Mouse (Mus musculus) mouse embryonic stem cell (cell line): ENCODE data around the gene Snorc.

Experiments
- in situ Hi-C, 2 experiments: fragments of 300-500 bp; cut with MboI; formaldehyde crosslinking; loops; 1 replicate in 1 of 2; 3 replicates in 1 of 2; pipeline ENCODE4 v1.14.3; 2019 to 2020; ENCODE audit warnings: low sequenced_read_pairs in 2 of 2, low pct_unique_long_range_greater_than_20kb in 1 of 2, mixed read lengths in 1 of 2; ENCODE audit not compliant: unreplicated experiment in 1 of 2

Snorc gene

DNA sequence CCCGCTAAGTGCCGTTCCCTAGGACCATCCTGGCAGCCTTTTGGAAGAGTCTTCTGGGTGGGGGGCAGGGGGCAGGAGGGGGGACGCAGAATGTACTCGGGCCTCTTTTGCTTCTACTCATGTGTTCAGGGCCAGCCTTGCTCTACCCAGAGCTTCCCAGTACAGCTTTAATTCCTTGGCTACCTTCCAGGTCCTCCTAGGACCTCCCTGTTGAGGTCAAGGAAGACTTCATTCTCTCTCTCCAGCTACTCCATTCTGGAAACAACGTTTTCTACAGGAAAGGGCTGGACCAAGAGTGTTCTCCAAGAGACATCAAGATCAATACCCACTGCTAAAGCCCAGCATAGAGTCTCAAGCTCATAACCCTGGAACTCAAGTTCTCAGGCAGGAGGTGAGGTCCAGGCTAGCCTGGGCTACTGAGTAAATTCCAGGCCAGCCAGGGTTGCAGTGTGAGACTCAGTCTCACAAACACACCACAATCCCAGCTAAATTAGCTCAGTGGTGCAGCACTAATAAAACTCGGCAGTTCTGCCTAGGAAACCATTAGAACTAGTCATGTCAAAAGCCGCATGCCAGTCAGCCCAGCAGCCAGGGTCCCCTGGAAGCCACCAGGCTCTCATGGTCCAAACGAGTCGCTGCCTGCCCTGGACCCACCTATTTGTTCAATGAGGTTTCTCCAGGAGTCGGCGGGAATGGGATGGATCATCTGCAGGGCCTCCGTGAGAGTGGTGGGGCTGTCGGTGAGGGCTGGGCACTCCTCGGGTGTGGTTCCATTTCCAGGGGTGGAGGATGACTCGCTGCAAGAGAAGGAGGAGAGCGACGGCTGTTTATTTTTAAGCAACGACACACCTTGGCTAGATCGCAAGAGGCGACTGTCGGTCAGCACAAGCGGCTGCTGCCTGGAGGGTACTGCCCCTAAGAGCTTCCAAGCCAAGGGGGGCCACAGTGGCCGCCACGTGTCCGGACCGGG lies 38.8 kb downstream of the Snorc start:
- in situ Hi-C loops, result no loop called here

DNA sequence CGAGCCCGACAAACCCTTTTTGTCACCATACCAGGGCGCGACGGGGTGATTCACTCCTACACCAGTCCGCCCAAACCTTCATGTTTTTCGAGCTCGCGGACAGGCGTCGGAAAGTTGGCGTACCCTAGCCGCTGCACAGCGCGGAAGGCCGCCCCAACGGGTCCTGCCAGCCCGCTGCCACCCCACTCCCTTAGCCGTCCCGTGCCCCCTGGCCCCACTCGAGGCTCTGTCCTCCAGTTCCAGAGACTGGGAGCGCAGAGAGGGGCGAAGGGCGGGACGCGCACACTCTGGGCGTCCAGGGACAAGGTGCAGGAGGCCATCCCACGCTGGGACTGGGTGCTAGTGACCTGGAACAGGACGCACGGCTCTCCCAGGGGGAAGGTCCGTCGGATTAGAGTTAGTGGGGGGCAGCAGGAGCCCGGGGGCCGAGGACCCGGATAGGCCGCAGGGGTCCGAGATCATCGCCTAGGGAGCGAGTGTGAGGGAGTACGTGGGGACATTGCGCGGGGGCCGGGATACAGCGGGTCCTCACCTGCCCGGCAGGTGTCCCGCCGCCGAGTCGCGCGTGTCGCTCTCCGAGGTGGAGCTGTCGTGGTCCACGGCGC lies 39.6 kb downstream of the Snorc start, which contains the start of gene Neu2:
Gene Neu2 (plus strand): TSS at position 329 of the 605 bp plus-strand sequence.
- in situ Hi-C loops, result no loop called here

DNA sequence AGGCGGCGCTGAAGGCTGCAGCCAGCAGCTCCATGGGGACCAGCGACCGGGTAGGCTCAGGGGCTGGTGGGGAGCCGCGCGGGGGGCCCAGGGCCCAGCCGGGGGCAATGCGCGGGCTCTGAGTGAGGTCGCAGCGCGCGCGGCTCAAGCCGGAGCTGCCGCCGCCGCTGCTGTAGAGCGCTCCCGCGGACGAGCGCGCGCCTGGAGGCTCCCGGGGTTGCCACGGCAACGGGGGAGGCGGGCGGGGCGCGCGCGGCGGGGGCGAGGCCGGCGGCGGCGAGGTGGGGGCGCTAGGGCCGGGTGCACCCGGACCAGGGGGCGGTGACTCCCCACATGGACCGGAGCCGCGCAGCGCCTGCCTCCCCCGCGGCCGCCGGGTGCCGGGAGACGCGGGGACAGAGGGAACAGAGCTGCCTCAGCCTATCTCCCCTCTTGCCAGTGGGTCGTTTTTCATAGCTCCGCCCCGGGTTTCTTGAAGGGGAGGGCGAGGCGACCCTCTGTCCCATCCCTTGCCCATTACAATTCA lies 40.2 kb downstream of the Snorc start:
- in situ Hi-C loops, result no loop called here

DNA sequence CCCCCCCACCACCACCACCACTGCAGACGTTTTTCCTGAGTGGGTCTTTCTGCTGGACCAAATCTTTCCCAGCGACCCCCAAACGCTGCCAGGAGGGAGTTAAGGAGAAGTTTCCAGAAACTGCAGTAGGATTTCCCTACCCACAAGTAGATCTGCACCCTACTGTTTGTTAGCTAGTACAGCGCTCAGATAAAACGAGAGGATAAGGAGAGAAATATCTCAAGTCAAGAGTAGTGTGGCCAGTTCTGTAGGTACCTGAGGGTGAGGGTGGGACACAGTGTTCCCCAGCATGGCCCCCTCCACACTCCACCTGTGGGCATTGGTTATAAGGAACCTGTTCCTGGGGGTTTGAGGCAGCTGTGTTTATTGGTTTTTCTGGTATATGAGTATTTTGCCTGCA lies 40.8 kb downstream of the Snorc start:
- in situ Hi-C loops, result no loop called here

DNA sequence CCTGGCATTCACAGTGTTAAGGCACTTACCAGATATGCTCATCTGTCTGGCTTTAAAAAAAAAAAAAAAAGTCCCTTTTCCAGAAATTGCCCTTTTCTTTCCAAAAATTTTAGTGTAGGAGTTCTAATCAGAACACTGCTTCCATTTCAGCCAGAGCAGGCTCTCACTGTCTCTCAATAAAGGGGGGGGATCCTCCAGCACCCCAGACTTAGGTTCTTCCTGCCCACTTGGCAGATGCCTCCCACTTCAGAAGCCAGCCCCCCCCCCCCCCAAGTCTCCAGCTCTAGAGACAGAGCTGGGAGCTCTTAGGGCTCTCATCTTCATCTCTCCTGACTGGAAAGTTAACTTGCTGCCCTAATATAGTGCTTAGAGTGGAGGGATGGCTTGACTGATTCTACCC lies 50.4 kb downstream of the Snorc start:
- in situ Hi-C loops, result no loop called here

DNA sequence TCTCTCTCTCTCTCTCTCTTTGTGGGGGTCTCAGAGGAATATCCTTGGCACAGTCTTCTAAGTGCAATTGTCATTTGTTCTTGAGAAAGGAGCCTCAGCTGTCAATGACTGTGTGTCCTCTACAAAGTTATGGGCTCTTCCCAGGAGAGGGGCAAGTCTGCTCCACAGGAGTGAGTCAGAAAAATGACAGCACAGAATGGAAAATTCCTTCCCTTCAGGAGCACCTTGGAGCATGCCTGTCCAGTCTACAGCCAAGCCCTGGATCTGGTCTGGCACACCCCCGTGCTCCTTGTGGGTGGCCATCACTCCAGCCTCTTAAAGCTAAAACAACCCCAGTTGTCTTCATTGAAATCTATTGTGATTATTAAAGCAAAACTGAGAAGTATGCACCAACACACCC lies 51.5 kb downstream of the Snorc start:
- in situ Hi-C loops, result no loop called here

DNA sequence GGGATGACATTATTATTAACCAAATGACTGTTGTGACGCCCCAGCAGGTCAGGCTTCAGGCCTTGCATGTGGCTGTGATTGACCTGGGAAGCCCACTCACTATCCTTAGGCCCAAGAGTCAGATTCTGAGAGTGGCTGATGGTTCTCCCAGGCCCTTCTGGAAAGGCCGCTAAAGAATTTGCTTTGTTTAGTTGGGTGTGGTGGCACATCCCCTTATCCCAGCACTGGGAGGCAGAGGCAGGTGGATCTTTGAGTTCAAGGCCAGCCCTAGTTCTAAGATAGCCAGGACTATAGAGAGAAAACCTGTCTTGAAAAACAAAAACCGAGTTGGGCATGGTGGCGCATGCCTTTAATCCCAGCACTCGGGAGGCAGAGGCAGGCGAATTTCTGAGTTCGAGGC lies 55.0 kb downstream of the Snorc start:
- in situ Hi-C loops, result no loop called here
